Mouse (Mus musculus) MEL (cell line): ENCODE results near the gene Slc8a1.

ENCODE experiments used
- MAX ChIP-seq: IDR thresholded peaks from 2 replicates; pipeline ENCODE4 v1.6.1; 2011; ENCODE audit warnings: low read length, improper control_type of control experiment
- MXI1 ChIP-seq: IDR thresholded peaks from 2 replicates; pipeline ENCODE4 v1.6.1; 2011; ENCODE audit warnings: mild to moderate bottlenecking, low read depth, low read length, improper control_type of control experiment
- POLR2A ChIP-seq, 2 experiments: IDR thresholded peaks; 2 replicates each; pipeline ENCODE4 v1.6.1; 2011 to 2012; ENCODE audit warnings: low read length in 2 of 2, mild to moderate bottlenecking in 2 of 2, control low read depth in 1 of 2, improper control_type of control experiment in 1 of 2, low read depth in 1 of 2, moderate library complexity in 1 of 2; ENCODE audit not compliant: control insufficient read depth in 1 of 2, insufficient read depth in 1 of 2, poor library complexity in 1 of 2
- TCF12 ChIP-seq: IDR thresholded peaks from 2 replicates; pipeline ENCODE4 v1.6.1; 2014; ENCODE audit warnings: low read depth, mild to moderate bottlenecking, inconsistent platforms, low read length, improper control_type of control experiment, moderate library complexity

DNA sequence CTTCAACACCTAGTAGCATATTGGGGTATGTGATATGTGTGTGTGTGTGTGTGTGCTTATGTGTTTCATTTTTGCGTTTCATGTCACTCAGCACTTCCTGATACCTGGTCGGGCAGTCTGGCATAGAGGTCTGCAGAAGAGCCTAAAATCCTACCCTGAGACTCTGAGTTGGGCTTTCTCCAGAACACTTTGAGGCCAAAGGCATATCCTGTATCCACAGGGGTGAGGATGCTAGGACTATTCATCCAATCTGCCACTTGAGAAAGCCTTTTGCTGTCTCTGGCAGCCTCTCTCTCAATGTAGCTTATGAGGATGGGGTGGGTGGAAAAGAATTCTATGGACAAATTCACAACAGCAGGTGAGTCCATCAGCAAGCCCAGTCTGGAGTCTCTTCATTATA, 234.1 kb downstream of the Slc8a1 start:
- TF ChIP-seq MAX (no peak), TCF12 (no peak), MXI1 (no peak), POLR2A (IDR thresholded peaks at IDR 0.05; ENCODE audit: control insufficient read depth in 1 of 2, insufficient read depth in 1 of 2, low read depth in 1 of 2, low read length in 2 of 2, poor library complexity in 1 of 2) (no peak)
